Mouse (Mus musculus): ENCODE data around the gene Slc39a10.

DNA sequence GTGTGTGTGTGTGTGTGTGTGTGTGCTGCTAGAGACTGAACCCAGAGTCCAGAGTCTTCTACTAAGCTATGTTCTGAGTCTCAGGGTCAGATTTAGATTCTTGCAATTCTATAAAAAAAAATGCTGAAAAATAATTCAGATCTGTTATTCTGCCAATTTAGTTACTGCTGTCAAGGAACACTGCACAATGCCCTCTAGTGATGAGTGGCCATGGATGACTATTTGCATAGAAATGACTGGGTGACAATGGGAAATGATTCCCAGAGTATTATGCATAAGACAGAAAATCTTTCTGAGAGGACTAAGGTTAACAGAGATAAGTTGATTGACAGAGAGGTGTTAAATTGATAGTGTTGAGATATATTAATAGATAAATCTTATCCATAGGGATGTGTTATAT, 32.3 kb upstream of the Slc39a10 start:
- TF ChIP-seq EP300 (IDR thresholded peaks at IDR 0.05; ENCODE audit: low read depth in 1 of 2, low read length in 2 of 2) = no peak
- TF ChIP-seq UBTF (IDR thresholded peaks at IDR 0.05; ENCODE audit: borderline replicate concordance, insufficient read depth, low read depth, low read length) = no peak
- no peak for TF ChIP-seq ELF1 (IDR thresholded peaks at IDR 0.05; ENCODE audit: low read depth, low read length)
- no peak for TF ChIP-seq CTCF (IDR thresholded peaks at IDR 0.05 in 2 of 3, conservative IDR thresholded peaks at IDR 0.05 in 1 of 3; ENCODE audit: control insufficient read depth in 1 of 3, insufficient read depth in 1 of 3, low read depth in 2 of 3, low read length in 3 of 3, poor library complexity in 1 of 3, severe bottlenecking in 1 of 3)
